ENCODE assay signal across 9 mouse cellular contexts in genomic region chr2:157559440-157559839, GRCm38 (mm10). TPM values are rescaled to one million over a fixed set of nuclear protein-coding genes. Genes with fewer than 3 reads are reported as not detected.
DNase-seq lines count a peak whose midpoint lies in the region; ATAC-seq lines count a peak whose summit lies in the region.
"Had no signal": no experiment of that assay in that cellular context is flagged by ENCODE, and none has a peak within 500 bp of the region (broad histone marks: within the 10 kb centered on the region; RNA-seq: fewer than 3 reads in every experiment).

No protein-coding gene starts in this region.

- H3K27ac ChIP-seq in heart, embryonic 14.5 days (replicated peaks in 1 of 2; ENCODE audit: control insufficient read depth in 1 of 2, insufficient read depth in 1 of 2, low read depth in 2 of 2, low read length in 2 of 2), result no peak overlapping the region
- H3K27ac ChIP-seq in brown adipose tissue, adult 24 weeks (replicated peaks; ENCODE audit: low read depth, low read length), result peak overlapping the region; percentile 14; the same call in 1 of the 2 replicates
- H3K27ac ChIP-seq in hindbrain, embryonic 12.5 days, result peak overlapping the region; percentile 90
- peak overlapping the region; percentile 93 for H3K27ac ChIP-seq in midbrain, embryonic 14.5 days (replicated peaks; ENCODE audit: low read depth, low read length)

- no peaks in the 10 kb centered on the region for H3K27me3 ChIP-seq in heart, embryonic 14.5 days (ENCODE audit: control insufficient read depth, insufficient read depth, low read length)
- H3K27me3 ChIP-seq in hindbrain, embryonic 12.5 days, result no peaks in the 10 kb centered on the region
- no peaks in the 10 kb centered on the region for H3K27me3 ChIP-seq in midbrain, embryonic 14.5 days (ENCODE audit: control insufficient read depth, insufficient read depth, low read length)

- 57% methylated on average over 19 of the region's 19 CpGs for WGBS in heart, embryonic 14.5 days
- WGBS in hindbrain, embryonic 12.5 days, result 51% methylated on average over 19 of the region's 19 CpGs
- 51% methylated on average over 19 of the region's 19 CpGs for WGBS in midbrain, embryonic 14.5 days

- H3K36me3 ChIP-seq in heart, embryonic 14.5 days (ENCODE audit: control insufficient read depth, insufficient read depth, low read length), result peaks cover 40% of the 10 kb centered on the region
- H3K36me3 ChIP-seq in hindbrain, embryonic 12.5 days, result peaks cover 66% of the 10 kb centered on the region
- H3K36me3 ChIP-seq in midbrain, embryonic 14.5 days (ENCODE audit: control insufficient read depth, insufficient read depth, low read length), result peaks cover 43% of the 10 kb centered on the region

- peaks cover 7 to 17% of the 10 kb centered on the region in 2 experiments for H3K4me1 ChIP-seq in heart, embryonic 14.5 days (ENCODE audit: control insufficient read depth in 2 of 2, insufficient read depth in 2 of 2, low read length in 2 of 2)
- H3K4me1 ChIP-seq in brown adipose tissue, adult 24 weeks (ENCODE audit: control insufficient read depth, insufficient read depth, insufficient read length, low read length), result peaks cover 15% of the 10 kb centered on the region
- peaks cover 48% of the 10 kb centered on the region for H3K4me1 ChIP-seq in hindbrain, embryonic 12.5 days
- peaks cover 10% of the 10 kb centered on the region for H3K4me1 ChIP-seq in midbrain, embryonic 14.5 days (ENCODE audit: control insufficient read depth, insufficient read depth, low read length)

- no peak for DNase-seq in heart, adult 8-10 months (ENCODE audit: low spot score)
- DNase-seq in midbrain, embryonic 14.5 days, result peak; percentile 70
- no peak for DNase-seq in lung, adult 18-20 months
- no peak for DNase-seq in ovary, postnatal 36 days (ENCODE audit: low spot score)

- H3K4me3 ChIP-seq in heart, embryonic 14.5 days (ENCODE audit: control insufficient read depth in 1 of 2, insufficient read depth in 1 of 2, low read depth in 1 of 2, low read length in 2 of 2), result peak overlapping the region; percentile 49 to 55
- no peak overlapping the region; the same call in 1 of the 2 replicates for H3K4me3 ChIP-seq in brown adipose tissue, adult 24 weeks (ENCODE audit: insufficient read depth, low read depth, low read length)
- peak overlapping the region; percentile 60 for H3K4me3 ChIP-seq in hindbrain, embryonic 12.5 days
- peak overlapping the region; percentile 57 for H3K4me3 ChIP-seq in midbrain, embryonic 14.5 days (replicated peaks; ENCODE audit: low read depth, low read length)

- no peak overlapping the region; the same call in 1 of the 2 replicates for H3K9ac ChIP-seq in heart, embryonic 14.5 days (ENCODE audit: low read length)
- peak overlapping the region; percentile 41; the same call in 1 of the 2 replicates for H3K9ac ChIP-seq in hindbrain, embryonic 12.5 days
- peak overlapping the region; percentile 39; the same call in 1 of the 2 replicates for H3K9ac ChIP-seq in midbrain, embryonic 14.5 days (replicated peaks; ENCODE audit: low read length)

- peaks cover 35% of the 10 kb centered on the region for H3K9me3 ChIP-seq in heart, embryonic 14.5 days (ENCODE audit: control insufficient read depth, low read length)
- H3K9me3 ChIP-seq in hindbrain, embryonic 12.5 days (replicated peaks), result peaks cover 38% of the 10 kb centered on the region
- H3K9me3 ChIP-seq in midbrain, embryonic 14.5 days (ENCODE audit: control insufficient read depth, low read length), result peaks cover 38% of the 10 kb centered on the region

- no peak for ATAC-seq in heart, embryonic 14.5 days (ENCODE audit: insufficient number of reproducible peaks, insufficient read depth, low FRiP score, low read depth)
- no peak for ATAC-seq in hindbrain, embryonic 12.5 days (ENCODE audit: low FRiP score)
- no peak for ATAC-seq in midbrain, embryonic 14.5 days (ENCODE audit: low FRiP score, low TSS enrichment)
- no peak for ATAC-seq in megakaryocyte-erythroid progenitor cell, adult 5-6 weeks (replicated peaks; ENCODE audit: low FRiP score, low TSS enrichment, poor library complexity, severe bottlenecking)
- ATAC-seq: CD4-positive, CD25-positive, alpha-beta regulatory T cell, adult 4 months had no signal

- peak overlapping the region; percentile 85 for H3K4me2 ChIP-seq in heart, embryonic 14.5 days (ENCODE audit: low read length)
- peak overlapping the region; percentile 77 for H3K4me2 ChIP-seq in hindbrain, embryonic 12.5 days (replicated peaks)
- peak overlapping the region; percentile 68 for H3K4me2 ChIP-seq in midbrain, embryonic 14.5 days (ENCODE audit: low read length)

RNA-seq across cellular contexts. Expression of gene Nnat, which starts 0.4 kb away (rescaled TPM):
- polyA plus RNA-seq in heart, embryonic 14.5 days (2014; fragmentation: Nextera tagmentation; extraction: Ambion mirVana), result 34.0 and 71.8 TPM in 2 replicates
- 1 to 10 TPM in 3 of 4 experiments, under 1 TPM in 1; 0.37 to 4.2 (median 1.5) TPM for total RNA-seq in heart, adult 8-10 months (2022)
- polyA plus RNA-seq in brown adipose tissue, adult 24 weeks (2012; ENCODE audit: insufficient read depth, insufficient read length, missing spikeins), result 143 and 188 TPM in 2 replicates
- 3,841 and 3,900 TPM in 2 replicates for polyA plus RNA-seq in hindbrain, embryonic 12.5 days (2016; fragmentation: Nextera tagmentation; extraction: Ambion mirVana)
- 7,465 and 9,945 TPM in 2 replicates for polyA plus RNA-seq in midbrain, embryonic 14.5 days (2014; fragmentation: Nextera tagmentation; extraction: Ambion mirVana)
- total RNA-seq in megakaryocyte-erythroid progenitor cell, adult 5-6 weeks (2014; fragmentation: Nextera tagmentation), result not detected in 2 replicates
- total RNA-seq in megakaryocyte-erythroid progenitor cell, adult 5-6 weeks (2017), result not detected in 2 replicates

RNA-seq across cellular contexts. Expression of gene Blcap, which starts 11.6 kb away (rescaled TPM):
- 41.0 and 41.6 TPM in 2 replicates for polyA plus RNA-seq in heart, embryonic 14.5 days (2014; fragmentation: Nextera tagmentation; extraction: Ambion mirVana)
- 10 to 100 TPM; 48.1 to 54.0 (median 50.2) TPM for total RNA-seq in heart, adult 8-10 months (2022)
- polyA plus RNA-seq in brown adipose tissue, adult 24 weeks (2012; ENCODE audit: insufficient read depth, insufficient read length, missing spikeins), result 71.0 and 74.7 TPM in 2 replicates
- polyA plus RNA-seq in hindbrain, embryonic 12.5 days (2016; fragmentation: Nextera tagmentation; extraction: Ambion mirVana), result 139 and 140 TPM in 2 replicates
- 353 and 397 TPM in 2 replicates for polyA plus RNA-seq in midbrain, embryonic 14.5 days (2014; fragmentation: Nextera tagmentation; extraction: Ambion mirVana)
- total RNA-seq in megakaryocyte-erythroid progenitor cell, adult 5-6 weeks (2014; fragmentation: Nextera tagmentation), result 22.9 and 26.2 TPM in 2 replicates
- total RNA-seq in megakaryocyte-erythroid progenitor cell, adult 5-6 weeks (2017), result 14.6 and 16.3 TPM in 2 replicates

Comparison
In these comparisons a context has a peak if more than half of its experiments do, and no peak if none do; other contexts are left out.
1. H3K27ac ChIP-seq: peak in brown adipose tissue, adult 24 weeks (single experiment), hindbrain, embryonic 12.5 days (single experiment) and midbrain, embryonic 14.5 days (single experiment); none in heart, embryonic 14.5 days (0 of 2).
2. RNA of gene Nnat, which starts 0.4 kb away (polyA plus RNA-seq): 7,465 to 9,945 TPM in midbrain, embryonic 14.5 days and 3,841 to 3,900 TPM in hindbrain, embryonic 12.5 days; 143 to 188 TPM in brown adipose tissue, adult 24 weeks and 34.0 to 71.8 TPM in heart, embryonic 14.5 days; every median in the first group is over 10 times any median in the second.
3. Peak in every context shown above with its lines, with median percentiles within 50 percentile points of each other: H3K4me2 ChIP-seq.